Mouse (Mus musculus) lung, embryonic 15.5 days (tissue): ENCODE results near the gene Tasp1. TPM values are rescaled to one million over a fixed set of nuclear protein-coding genes. Genes with fewer than 3 reads are reported as not detected.

ENCODE experiments used
- ATAC-seq: fragments of 200-750 bp; cut with Nextera tagmentation; 2 replicates; pipeline ENCODE4 v1.8.0; 2017; ENCODE audit warnings: moderate number of reproducible peaks, borderline replicate concordance; ENCODE audit not compliant: low FRiP score, low TSS enrichment; ENCODE audit errors: extremely low read depth
- H3K27ac ChIP-seq: fragments of 300-500 bp; sonication (generic); 2 replicates; pipeline ENCODE4 v1.5.1; 2015; ENCODE audit warnings: moderate library complexity, mild to moderate bottlenecking, inconsistent platforms
- H3K27me3 ChIP-seq: fragments of 300-500 bp; sonication (generic); 2 replicates; pipeline ENCODE4 v1.6.1; 2015; ENCODE audit warnings: inconsistent platforms
- H3K36me3 ChIP-seq: fragments of 300-500 bp; sonication (generic); 2 replicates; pipeline ENCODE4 v1.6.1; 2015; ENCODE audit warnings: inconsistent platforms
- H3K4me1 ChIP-seq: fragments of 300-500 bp; sonication (generic); 2 replicates; pipeline ENCODE4 v1.6.1; 2015; ENCODE audit warnings: inconsistent platforms
- H3K4me2 ChIP-seq: fragments of 300-500 bp; sonication (generic); 2 replicates; pipeline ENCODE4 v1.6.1; 2015; ENCODE audit warnings: inconsistent platforms, mild to moderate bottlenecking, moderate library complexity
- H3K4me3 ChIP-seq: fragments of 300-500 bp; sonication (generic); 2 replicates; pipeline ENCODE4 v1.5.1; 2015; ENCODE audit warnings: mild to moderate bottlenecking, inconsistent platforms
- H3K9ac ChIP-seq: fragments of 300-500 bp; sonication (generic); 2 replicates; pipeline ENCODE4 v1.6.1; 2015; ENCODE audit warnings: inconsistent platforms
- H3K9me3 ChIP-seq: fragments of 300-500 bp; sonication (generic); 2 replicates; pipeline ENCODE4 v1.6.1; 2016; ENCODE audit warnings: inconsistent platforms
- WGBS: fragments of 180-500 bp; shearing (Covaris S2); methylation state at CpG from one replicate; pipeline ENCODE4 v1.1.7; 2015; 5-methylcytosine and 5-hydroxymethylcytosine counted together
- polyA plus RNA-seq: library from polyadenylated mRNA; unstranded; fragments of >200 nt; fragmentation: Nextera tagmentation; extraction: Ambion mirVana; gene quantifications from 2 replicates; pipeline ENCODE4 v1.2.1, GENCODE M21; 2015

Gene Tasp1
- polyA plus RNA-seq, result 23.9 and 25.1 TPM in 2 replicates

DNA sequence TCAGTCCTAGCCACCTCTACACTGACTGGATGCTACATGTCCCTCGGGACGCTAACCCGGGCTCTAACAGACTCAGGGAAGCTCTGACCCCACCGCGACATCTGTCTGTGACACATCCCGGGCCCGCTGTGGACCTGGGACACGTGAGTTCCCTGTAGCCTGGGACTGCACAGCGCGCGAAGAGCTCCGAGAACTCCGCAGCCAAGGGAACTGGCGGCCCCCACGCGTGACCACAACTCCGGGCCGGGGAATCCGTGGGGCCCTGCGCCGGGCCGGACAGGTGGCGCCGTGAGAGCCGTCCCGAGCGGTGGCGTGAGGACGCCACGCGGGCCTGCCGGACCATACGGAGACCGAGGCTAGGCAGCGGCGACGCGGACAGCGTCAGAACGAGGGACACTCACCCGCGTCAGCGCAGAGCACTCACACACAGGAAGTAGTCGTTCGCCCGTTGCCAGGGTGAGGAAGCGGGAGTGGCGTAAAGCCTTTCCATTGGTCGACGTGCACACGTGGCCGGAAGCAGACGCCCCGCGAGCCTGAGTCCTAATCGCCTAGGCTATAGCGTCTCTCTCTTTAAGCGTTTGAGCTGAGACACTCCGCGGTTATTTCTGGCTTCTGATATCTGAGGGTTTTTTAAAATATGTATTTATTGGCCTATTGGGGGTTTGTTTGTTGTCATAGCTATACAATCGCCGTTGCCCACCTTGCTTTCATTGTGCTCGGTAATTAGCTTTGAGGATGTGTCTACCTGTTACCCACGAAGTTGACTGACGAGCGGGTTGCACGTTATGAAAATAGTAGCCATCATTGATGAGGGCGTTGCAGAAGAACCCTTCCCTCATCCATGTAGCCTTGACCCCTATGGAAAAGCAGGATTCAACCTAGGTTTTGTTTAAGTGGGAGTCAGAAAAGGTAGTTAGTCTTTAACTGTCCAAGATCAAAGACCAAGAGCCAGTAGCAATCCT is at the start of gene Tasp1:
TSS of gene Tasp1 (minus strand) at position 453 of the 962 bp plus-strand sequence.
- Histone ChIP-seq H3K27ac (peak within 1 kb of the TSS; percentile 78), H3K4me1 (peaks cover 8% of the 10 kb centered on the region; the same call in 1 of the 2 replicates), H3K4me2 (peak within 1 kb of the TSS; percentile 80), H3K9ac (peak within 1 kb of the TSS; percentile 80), H3K4me3 (peak within 1 kb of the TSS; percentile 78), H3K9me3 (no peaks in the 10 kb centered on the region), H3K36me3 (no peaks in the 10 kb centered on the region), H3K27me3 (no peaks in the 10 kb centered on the region)
- WGBS, result 1% methylated on average over 68 of the region's 68 CpGs
- peak; percentile 100 for ATAC-seq

DNA sequence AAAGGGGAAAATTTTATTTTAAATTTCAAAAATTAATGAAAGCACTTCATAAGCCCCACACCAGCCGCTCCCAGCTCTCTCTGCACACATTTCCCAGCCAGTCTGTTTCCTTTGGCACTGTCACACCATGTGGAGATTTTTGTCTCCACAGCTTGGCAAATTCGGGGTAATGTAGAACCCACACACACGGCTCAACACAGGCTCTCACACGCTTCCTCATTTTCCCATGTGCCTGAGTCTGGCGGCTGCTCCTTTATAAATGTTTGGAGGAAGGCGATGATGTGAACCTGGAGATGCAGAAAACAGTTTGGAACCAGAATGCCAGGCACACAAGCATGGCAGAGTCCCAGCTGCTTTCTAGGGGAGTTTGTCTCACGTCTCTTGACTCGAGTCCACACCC is 47.2 kb upstream of the Tasp1 start:
- WGBS, result 81% methylated on average over 8 of the region's 8 CpGs
- Histone ChIP-seq H3K36me3 (no peaks in the 10 kb centered on the region), H3K27me3 (no peaks in the 10 kb centered on the region), H3K27ac (no peak overlapping the region), H3K4me1 (no peaks in the 10 kb centered on the region), H3K4me3 (no peak overlapping the region), H3K9me3 (no peaks in the 10 kb centered on the region), H3K9ac (no peak overlapping the region), H3K4me2 (no peak overlapping the region)
- no peak for ATAC-seq

DNA sequence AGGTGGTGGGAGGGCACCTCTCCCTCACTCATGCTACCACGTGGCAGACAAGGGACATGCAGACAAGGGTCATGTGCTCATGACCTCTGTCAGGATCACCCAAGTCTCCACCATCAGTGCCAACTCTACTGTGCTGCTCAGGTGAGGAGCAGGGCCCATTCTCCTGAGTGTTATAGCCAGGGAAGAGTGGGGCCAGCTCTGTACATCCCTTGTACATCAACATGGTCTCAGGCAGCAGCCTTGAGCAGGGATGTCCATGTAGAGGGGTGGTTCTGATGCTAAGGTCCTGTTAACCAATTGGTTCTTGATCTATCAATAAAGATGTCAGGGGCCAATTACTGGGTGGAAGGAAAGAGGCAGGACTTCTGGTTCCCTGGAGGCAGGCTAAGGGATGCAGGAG is 42.3 kb upstream of the Tasp1 start:
- no peak overlapping the region for H3K9ac ChIP-seq
- no peaks in the 10 kb centered on the region for H3K27me3 ChIP-seq
- 33% methylated on average over 1 of the region's 1 CpGs for WGBS
- H3K4me3 ChIP-seq, result no peak overlapping the region
- H3K36me3 ChIP-seq, result no peaks in the 10 kb centered on the region
- no peak for ATAC-seq
- H3K4me2 ChIP-seq, result no peak overlapping the region
- no peak overlapping the region for H3K27ac ChIP-seq
- H3K9me3 ChIP-seq, result no peaks in the 10 kb centered on the region
- H3K4me1 ChIP-seq, result no peaks in the 10 kb centered on the region

DNA sequence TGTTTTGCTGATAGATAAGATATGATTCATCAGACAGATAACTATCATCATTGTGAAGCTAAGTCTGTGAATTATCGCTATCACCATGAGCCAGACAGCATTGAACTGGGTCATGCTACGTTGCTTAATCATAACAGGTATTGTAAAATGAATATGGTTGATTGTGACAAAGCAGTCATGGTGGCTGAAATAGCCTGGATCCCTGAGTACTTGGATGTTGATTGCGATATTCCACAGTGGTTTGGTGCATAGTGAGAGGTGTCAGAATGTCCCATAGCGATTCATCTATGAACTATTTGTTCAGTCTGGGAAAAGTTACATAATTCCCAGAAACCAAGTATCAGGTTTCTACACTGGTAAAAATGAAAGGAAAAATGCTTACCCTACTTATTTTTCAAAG is 41.0 kb upstream of the Tasp1 start:
- Histone ChIP-seq H3K9me3 (no peaks in the 10 kb centered on the region), H3K4me1 (no peaks in the 10 kb centered on the region), H3K9ac (no peak overlapping the region), H3K4me2 (no peak overlapping the region), H3K27ac (no peak overlapping the region), H3K4me3 (no peak overlapping the region), H3K36me3 (no peaks in the 10 kb centered on the region), H3K27me3 (no peaks in the 10 kb centered on the region)
- WGBS, result 75% methylated on average over 4 of the region's 4 CpGs
- no peak for ATAC-seq

DNA sequence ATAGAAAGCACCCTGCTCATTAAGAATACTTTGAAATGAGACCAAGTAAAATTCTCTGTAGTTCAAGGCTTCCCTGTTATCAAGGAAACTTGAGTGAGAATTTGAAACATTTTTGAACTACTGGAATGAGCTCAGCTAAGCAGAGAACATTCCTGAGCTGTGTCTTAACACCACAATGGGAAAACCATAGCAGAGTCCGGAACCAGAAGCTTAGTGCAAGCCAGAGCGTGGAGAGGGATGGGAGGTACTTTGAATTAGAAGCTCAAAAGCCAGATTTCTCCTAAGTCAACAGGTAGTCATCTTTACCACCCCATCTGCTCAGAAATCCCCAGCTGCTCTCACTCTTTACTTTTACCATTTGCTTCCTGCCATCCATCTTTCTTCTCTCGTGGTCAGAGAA is 38.3 kb upstream of the Tasp1 start:
- WGBS, result 51% methylated on average over 3 of the region's 3 CpGs
- no peak overlapping the region for H3K27ac ChIP-seq
- H3K36me3 ChIP-seq, result no peaks in the 10 kb centered on the region
- no peaks in the 10 kb centered on the region for H3K4me1 ChIP-seq
- H3K9ac ChIP-seq, result no peak overlapping the region
- no peak overlapping the region for H3K4me3 ChIP-seq
- no peak for ATAC-seq
- H3K4me2 ChIP-seq, result no peak overlapping the region
- no peaks in the 10 kb centered on the region for H3K27me3 ChIP-seq
- H3K9me3 ChIP-seq, result no peaks in the 10 kb centered on the region

DNA sequence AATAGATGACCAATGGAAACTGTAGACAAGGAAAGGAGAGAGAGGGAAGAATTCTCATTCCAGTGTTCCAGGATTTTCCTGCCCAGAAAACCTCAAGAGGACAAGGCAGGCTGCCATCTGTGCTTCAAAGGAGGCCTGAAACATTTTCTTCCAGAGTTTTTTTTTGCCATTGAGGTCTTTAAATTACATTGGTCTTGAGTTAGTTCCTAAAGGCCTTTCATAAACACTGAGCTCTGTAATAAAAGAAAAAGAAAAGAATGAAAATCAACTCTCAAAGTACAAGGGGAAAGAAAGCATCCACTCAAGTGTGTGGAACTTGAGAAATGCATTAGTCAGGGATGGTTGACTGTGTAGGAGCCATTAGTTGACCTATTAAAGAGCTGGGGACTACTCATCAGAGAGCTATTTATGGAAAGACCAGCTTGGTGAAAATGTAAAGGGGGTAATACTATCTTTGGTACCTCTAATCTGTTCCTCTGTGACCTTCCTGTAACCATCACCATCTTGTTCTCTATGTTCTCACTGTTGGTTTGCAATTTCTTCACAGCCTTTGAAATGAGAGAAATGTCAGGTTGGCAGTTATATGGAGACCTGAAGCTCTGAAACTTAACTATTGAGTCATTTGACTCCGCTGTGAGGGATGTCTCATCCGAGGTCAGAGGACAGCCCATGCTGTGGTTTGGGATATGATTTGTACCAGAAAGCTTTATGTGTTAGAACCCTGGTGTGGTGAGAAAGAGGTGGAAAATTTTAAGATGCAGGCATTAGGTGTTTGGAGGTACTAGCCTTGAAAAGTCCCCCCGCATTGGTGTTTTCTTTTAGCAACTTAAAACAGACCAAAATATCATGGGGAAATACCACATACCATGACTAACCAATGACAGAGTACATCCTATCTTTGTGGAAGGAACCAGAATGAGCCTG is 34.2 kb upstream of the Tasp1 start:
- Histone ChIP-seq H3K36me3 (no peaks in the 10 kb centered on the region), H3K27me3 (no peaks in the 10 kb centered on the region), H3K4me2 (no peak overlapping the region), H3K9ac (no peak overlapping the region), H3K4me3 (no peak overlapping the region), H3K4me1 (no peaks in the 10 kb centered on the region), H3K9me3 (no peaks in the 10 kb centered on the region), H3K27ac (no peak overlapping the region)
- WGBS, result 81% methylated on average over 3 of the region's 3 CpGs
- no peak for ATAC-seq

DNA sequence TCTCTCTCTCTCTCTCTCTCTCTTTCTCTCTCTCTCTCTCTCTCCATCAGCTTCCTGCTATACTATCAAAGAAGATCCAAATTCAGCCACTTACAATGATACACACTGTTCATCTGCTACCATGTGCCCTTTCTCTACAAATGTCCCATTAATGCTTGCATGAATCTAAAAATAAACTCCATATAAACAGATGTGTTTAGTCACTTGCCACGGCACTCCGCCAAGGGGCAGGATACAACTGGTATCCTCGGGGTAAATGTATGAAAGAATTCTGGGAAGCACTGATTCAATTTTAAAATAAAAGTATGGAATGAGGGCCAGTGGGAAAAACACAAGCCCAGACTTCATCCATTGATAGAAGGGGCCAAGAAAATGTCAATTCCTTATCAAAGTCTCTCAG is 33.4 kb upstream of the Tasp1 start:
- Histone ChIP-seq H3K36me3 (no peaks in the 10 kb centered on the region), H3K9ac (no peak overlapping the region), H3K4me2 (no peak overlapping the region), H3K4me1 (no peaks in the 10 kb centered on the region), H3K9me3 (no peaks in the 10 kb centered on the region), H3K27me3 (no peaks in the 10 kb centered on the region), H3K4me3 (no peak overlapping the region), H3K27ac (no peak overlapping the region)
- ATAC-seq, result no peak
- WGBS, result 48% methylated on average over 3 of the region's 3 CpGs

DNA sequence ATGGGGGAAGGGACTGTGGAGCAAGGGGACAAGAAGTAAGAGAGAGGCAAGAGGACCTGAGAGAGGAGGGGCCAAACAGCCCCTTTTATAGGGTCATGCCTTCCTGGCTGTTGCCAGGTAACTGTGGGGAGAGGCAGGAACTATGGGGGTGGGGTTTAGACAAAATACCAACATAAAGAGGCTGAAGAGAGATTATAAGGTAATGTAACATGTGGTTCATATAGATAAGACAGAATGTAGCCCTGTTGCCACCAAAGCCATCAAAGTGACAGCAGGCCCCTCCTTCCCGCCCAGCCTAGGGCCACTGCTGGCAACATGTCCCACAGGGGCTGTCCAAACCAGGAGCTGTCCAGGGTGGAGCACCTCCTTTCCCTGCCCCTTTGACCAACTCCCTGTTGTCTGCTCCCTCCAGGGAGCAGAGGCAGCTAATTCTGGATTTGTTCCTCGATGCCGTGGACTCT is 30.6 kb upstream of the Tasp1 start:
- ATAC-seq, result peak; percentile 60; the same call in 1 of the 2 replicates
- no peak overlapping the region for H3K9ac ChIP-seq
- no peaks in the 10 kb centered on the region for H3K36me3 ChIP-seq
- H3K4me1 ChIP-seq, result no peaks in the 10 kb centered on the region
- H3K4me3 ChIP-seq, result no peak overlapping the region
- H3K4me2 ChIP-seq, result no peak overlapping the region
- no peak overlapping the region for H3K27ac ChIP-seq
- H3K9me3 ChIP-seq, result no peaks in the 10 kb centered on the region
- WGBS, result 62% methylated on average over 3 of the region's 3 CpGs
- no peaks in the 10 kb centered on the region for H3K27me3 ChIP-seq

DNA sequence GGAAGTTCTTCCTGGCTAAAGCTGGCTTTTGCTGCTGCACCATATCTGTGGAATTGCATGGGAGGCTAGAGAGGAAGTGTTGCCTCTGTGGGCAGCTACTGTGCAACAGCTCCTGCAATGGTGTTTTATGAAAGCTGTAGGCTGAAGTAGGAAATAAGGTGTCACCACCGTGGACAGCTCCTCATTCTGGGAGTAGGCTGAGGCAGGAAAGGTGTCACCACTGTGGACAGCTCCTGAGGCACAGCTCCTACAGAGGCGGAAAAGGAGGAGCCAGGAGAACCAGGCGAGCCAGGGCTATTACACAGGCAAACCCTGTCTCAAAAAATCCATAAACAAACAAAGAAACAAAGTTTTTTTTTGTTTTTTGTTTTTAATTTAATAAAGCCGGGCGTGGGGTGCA is 29.4 kb upstream of the Tasp1 start:
- H3K9me3 ChIP-seq, result no peaks in the 10 kb centered on the region
- no peak overlapping the region for H3K27ac ChIP-seq
- WGBS, result 80% methylated on average over 5 of the region's 5 CpGs
- H3K4me3 ChIP-seq, result no peak overlapping the region
- no peak overlapping the region for H3K4me2 ChIP-seq
- no peaks in the 10 kb centered on the region for H3K27me3 ChIP-seq
- H3K9ac ChIP-seq, result no peak overlapping the region
- ATAC-seq, result no peak
- H3K4me1 ChIP-seq, result no peaks in the 10 kb centered on the region
- no peaks in the 10 kb centered on the region for H3K36me3 ChIP-seq

DNA sequence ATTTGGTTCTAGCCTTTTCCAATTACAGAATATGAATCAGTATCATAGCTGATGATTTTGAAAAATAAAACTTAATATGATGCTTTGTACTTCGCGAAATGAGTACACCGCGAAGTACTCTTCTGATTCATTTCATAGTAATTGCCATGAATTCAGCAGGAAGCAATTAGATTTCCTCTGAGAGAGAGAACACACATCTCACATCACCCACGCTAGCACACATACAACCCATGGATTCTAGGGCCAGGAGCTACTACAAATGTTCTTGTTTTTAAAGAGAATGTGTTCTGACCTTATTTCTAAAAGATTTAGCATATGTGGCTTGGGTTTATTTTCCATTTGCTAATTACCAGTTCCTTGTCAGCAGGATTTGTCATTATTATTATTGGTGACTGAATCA is 26.8 kb upstream of the Tasp1 start:
- no peaks in the 10 kb centered on the region for H3K36me3 ChIP-seq
- H3K4me2 ChIP-seq, result no peak overlapping the region
- ATAC-seq, result no peak
- no peak overlapping the region for H3K4me3 ChIP-seq
- H3K9ac ChIP-seq, result no peak overlapping the region
- WGBS, result 90% methylated on average over 5 of the region's 5 CpGs
- H3K9me3 ChIP-seq, result no peaks in the 10 kb centered on the region
- H3K4me1 ChIP-seq, result no peaks in the 10 kb centered on the region
- H3K27me3 ChIP-seq, result no peaks in the 10 kb centered on the region
- H3K27ac ChIP-seq, result no peak overlapping the region

DNA sequence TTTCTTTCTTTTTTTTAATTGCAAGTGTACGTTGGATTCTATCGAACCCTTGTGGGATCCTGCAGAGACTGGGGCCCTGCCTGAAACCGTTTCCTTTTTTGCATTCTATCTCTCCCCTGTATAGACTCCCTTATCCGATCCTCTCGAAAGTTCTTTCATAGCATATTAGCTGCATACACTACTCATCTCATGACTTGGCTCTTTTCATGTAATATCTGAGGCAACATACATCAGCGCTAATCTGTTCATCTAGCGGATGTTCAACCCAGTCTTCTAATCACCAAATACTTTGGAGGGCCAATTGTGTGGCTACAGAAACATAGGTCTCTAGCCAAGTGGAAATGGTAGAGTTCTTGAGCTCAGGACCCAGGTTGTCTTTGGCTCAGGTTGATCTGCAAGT is 17.6 kb upstream of the Tasp1 start:
- no peak overlapping the region for H3K27ac ChIP-seq
- no peaks in the 10 kb centered on the region for H3K36me3 ChIP-seq
- H3K4me1 ChIP-seq, result no peaks in the 10 kb centered on the region
- 81% methylated on average over 7 of the region's 7 CpGs for WGBS
- no peak overlapping the region for H3K9ac ChIP-seq
- no peak overlapping the region for H3K4me2 ChIP-seq
- ATAC-seq, result no peak
- no peaks in the 10 kb centered on the region for H3K27me3 ChIP-seq
- no peaks in the 10 kb centered on the region for H3K9me3 ChIP-seq
- H3K4me3 ChIP-seq, result no peak overlapping the region
